ENCODE assay signal across 22 mouse cellular contexts in the genomic region with DNA sequence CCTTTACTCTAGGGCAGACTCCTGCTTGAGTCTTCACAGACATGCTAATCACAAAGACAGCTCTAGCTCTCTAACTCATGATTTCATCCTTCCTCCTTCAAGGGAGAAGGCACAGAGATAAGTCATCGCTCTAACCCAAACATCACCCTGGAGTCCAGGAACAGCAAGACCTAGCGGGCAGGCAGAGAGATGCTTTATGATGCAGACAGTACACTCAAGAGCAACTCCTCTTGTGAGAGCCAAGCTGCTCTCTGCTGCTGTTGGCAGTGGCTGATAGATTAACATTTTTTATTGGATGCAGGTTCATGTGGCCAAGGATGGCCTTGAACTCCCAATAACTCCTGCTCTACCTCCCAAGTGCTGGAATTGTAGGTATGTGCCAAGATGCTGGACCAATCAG.
A peak's percentile ranks its signal among the peaks of the same experiment; 100 is the strongest.
DNase-seq lines count a peak whose midpoint lies in the region; ATAC-seq and TF ChIP-seq lines count a peak whose summit lies in the region.
"Had no signal": no experiment of that assay in that cellular context is flagged by ENCODE, and none has a peak within 500 bp of the region (broad histone marks: within the 10 kb centered on the region; RNA-seq: fewer than 3 reads in every experiment).

No protein-coding gene starts in this region.

- H3K27me3 ChIP-seq in heart, embryonic 10.5 days (ENCODE audit: insufficient read depth, poor library complexity, severe bottlenecking): peaks cover 2% of the 10 kb centered on the region; the same call in 1 of the 2 replicates
- H3K27me3 ChIP-seq in stomach, postnatal 0 days (ENCODE audit: control insufficient read depth, insufficient read depth, low read length): no peaks in the 10 kb centered on the region
- H3K27me3 ChIP-seq: CH12.LX, Patski had no signal

- no peak for TF ChIP-seq EP300 in stomach, postnatal 0 days (optimal IDR thresholded peaks at IDR 0.05)

- WGBS in heart, embryonic 10.5 days: 72% methylated on average over 2 of the region's 2 CpGs
- 91% methylated on average over 2 of the region's 2 CpGs for WGBS in stomach, postnatal 0 days

- no peak overlapping the region for H3K27ac ChIP-seq in heart, embryonic 10.5 days
- H3K27ac ChIP-seq in stomach, postnatal 0 days (replicated peaks): no peak overlapping the region

- H3K9ac ChIP-seq in stomach, postnatal 0 days (ENCODE audit: low read length): no peak overlapping the region

- TF ChIP-seq CTCF in stomach, postnatal 0 days (IDR thresholded peaks at IDR 0.05; ENCODE audit: low read depth): no peak

- 0 out of 2 replicates have a peak, but pooled peaks cover 6% of the 10 kb centered on the region for H3K4me1 ChIP-seq in heart, embryonic 10.5 days
- H3K4me1 ChIP-seq in stomach, postnatal 0 days (replicated peaks; ENCODE audit: control insufficient read depth, insufficient read depth): no peaks in the 10 kb centered on the region

- intact Hi-C loops in heart, postnatal 25 days (cut with DNase I): no loop called here
- intact Hi-C loops in heart, postnatal 10 days (cut with DNase I): no loop called here

- H3K36me3 ChIP-seq in heart, embryonic 10.5 days: no peaks in the 10 kb centered on the region
- no peaks in the 10 kb centered on the region for H3K36me3 ChIP-seq in stomach, postnatal 0 days (ENCODE audit: control insufficient read depth, insufficient read depth, low read length)
- H3K36me3 ChIP-seq: G1E had no signal

- no peak overlapping the region for H3K4me3 ChIP-seq in heart, embryonic 10.5 days
- H3K4me3 ChIP-seq in stomach, postnatal 0 days (ENCODE audit: low read depth, low read length): no peak overlapping the region

- H3K4me2 ChIP-seq in stomach, postnatal 0 days (replicated peaks; ENCODE audit: low read depth): no peak overlapping the region

- no peak for ATAC-seq in stomach, postnatal 0 days (ENCODE audit: low FRiP score, low TSS enrichment)
- ATAC-seq: activated CD4-positive, CD25-positive, alpha-beta regulatory T cell, adult 4 months; CD4-positive, CD25-positive, alpha-beta regulatory T cell, adult 4 months; Patski had no signal

- DNase-seq in heart, adult 11 months: peak; percentile 67
- no peak for DNase-seq in heart, postnatal 25 days (ENCODE audit: low spot score)
- peak; percentile 53 for DNase-seq in heart, embryonic 10.5 days (ENCODE audit: low spot score)
- DNase-seq in heart, postnatal 10 days: no peak
- peak; percentile 5 to 40 for DNase-seq in spleen, postnatal 4 days (ENCODE audit: low spot score in 2 of 2)
- DNase-seq in spleen, adult 12 weeks (ENCODE audit: low spot score): no peak
- DNase-seq in stomach, postnatal 0 days (ENCODE audit: low spot score): peak; percentile 6
- DNase-seq in layer of hippocampus, postnatal 10 days (ENCODE audit: low spot score in 2 of 2): no peak
- DNase-seq: adrenal gland, adult 2 months; adrenal gland, adult 8-10 months; adrenal gland, postnatal 10 days; adrenal gland, postnatal 14 days; adrenal gland, postnatal 25 days; adrenal gland, postnatal 36 days; B cell, adult 2 months; cerebellum, adult 11 months; cerebellum, adult 11-12 months had no signal

- no peaks in the 10 kb centered on the region for H3K9me3 ChIP-seq in heart, embryonic 10.5 days
- no peaks in the 10 kb centered on the region for H3K9me3 ChIP-seq in stomach, postnatal 0 days (ENCODE audit: control insufficient read depth, low read length)
- H3K9me3 ChIP-seq: G1E had no signal

Comparison
In these comparisons a context has a peak if more than half of its experiments do, and no peak if none do; other contexts are left out.
1. DNase-seq: peak in heart, adult 11 months (single experiment), heart, embryonic 10.5 days (single experiment), spleen, postnatal 4 days (2 of 2) and stomach, postnatal 0 days (single experiment); none in heart, postnatal 25 days (single experiment), heart, postnatal 10 days (0 of 2), spleen, adult 12 weeks (single experiment) and layer of hippocampus, postnatal 10 days (0 of 2).